Mouse (Mus musculus): Measurements from ENCODE around the gene Olfr1278.
"Not testable (repeated sequence)": the region's sequence is repeated elsewhere in the genome, so short reads cannot be mapped to it uniquely, and the experiment has no call there.

Olfr1278 gene

DNA sequence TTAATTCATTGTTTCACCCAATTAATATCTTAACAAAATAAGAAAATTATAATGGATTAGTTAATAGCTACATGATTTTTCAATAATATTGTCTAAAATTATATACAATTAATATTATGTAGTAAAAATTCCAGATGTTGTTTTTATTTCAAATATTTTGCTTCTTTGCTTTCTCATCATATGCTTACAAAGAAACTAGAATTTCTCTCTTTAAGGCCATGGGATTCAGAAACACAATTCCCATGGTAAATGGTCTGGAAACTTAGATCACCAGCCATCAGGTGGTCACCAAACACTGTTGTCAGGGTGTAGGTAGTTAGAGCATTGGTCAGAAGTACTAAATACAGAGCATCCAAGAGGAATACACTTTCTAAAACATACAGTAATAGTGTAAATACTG lies at the start of gene Olfr1278:
TSS of gene Olfr1278 (plus strand) at position 301 of the 400 bp plus-strand sequence.
- in situ Hi-C loops (cut with MboI; ENCODE audit: low sequenced_read_pairs) = no loop called here

DNA sequence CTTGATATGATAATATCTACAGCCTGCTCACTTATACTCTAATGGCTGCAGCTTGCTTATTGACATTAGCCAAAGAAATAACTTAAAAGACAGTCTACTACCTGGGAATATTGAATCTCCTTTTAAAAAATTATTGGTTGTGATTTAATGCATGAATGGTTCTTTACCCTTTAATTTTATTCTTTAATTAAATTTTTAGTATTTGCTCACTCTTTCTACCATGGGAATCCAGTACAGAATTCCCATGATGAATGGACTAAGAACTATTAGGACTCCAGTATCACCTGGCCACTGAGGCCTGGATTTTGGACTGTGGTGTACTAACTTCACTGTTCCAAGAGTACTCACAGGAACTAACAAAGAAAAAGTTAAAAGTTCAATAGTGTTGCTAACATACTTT lies 35.7 kb upstream of the Olfr1278 start, which contains the start of gene Olfr1276:
TSS of gene Olfr1276 (plus strand) at position 301 of the 400 bp plus-strand sequence.
- in situ Hi-C loops (cut with MboI; ENCODE audit: low sequenced_read_pairs) = no loop called here

DNA sequence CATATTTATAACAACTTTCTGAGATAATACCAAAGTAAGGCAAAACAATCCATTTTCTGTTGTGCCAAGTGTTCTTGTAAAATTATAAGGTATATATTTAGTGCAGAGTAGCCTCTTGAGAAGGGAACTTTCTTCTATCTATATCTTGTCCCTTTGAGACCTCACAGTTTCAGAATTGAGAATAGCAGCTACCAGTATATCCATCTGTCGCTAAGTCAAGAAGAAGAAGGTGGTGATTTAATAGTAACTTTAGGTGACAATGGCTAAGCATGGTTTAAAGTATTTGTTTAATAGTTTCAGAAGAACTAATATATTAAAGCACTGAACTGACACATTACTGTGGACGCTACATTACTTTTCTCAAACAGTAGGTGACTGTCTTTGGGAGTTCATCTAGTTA lies 15.9 kb upstream of the Olfr1278 start, which contains the start of gene Olfr1277:
TSS of gene Olfr1277 (minus strand) at position 101 of the 400 bp plus-strand sequence.
- in situ Hi-C loops (cut with MboI; ENCODE audit: low sequenced_read_pairs) = no loop called here

DNA sequence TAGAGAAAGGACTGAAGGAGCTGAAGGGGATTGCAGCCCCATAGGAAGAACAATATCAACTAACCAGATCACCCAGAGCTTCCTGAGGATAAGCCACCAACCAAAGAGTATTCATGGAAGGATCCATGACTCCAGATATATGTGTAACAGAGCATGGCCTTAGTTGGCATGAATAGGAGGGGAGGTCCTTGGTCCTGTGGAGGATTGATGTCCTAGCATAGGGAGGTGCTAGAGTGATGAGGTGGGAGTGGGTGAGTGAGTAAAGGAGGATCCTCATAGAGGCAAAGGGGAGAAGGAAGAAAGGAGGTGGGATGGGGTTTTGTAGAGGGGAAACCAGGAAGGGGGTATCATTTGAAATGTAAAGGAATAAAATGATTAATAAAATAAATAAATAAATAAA lies 8.6 kb downstream of the Olfr1278 start:
- in situ Hi-C loops (cut with MboI; ENCODE audit: low sequenced_read_pairs) = no loop called here

DNA sequence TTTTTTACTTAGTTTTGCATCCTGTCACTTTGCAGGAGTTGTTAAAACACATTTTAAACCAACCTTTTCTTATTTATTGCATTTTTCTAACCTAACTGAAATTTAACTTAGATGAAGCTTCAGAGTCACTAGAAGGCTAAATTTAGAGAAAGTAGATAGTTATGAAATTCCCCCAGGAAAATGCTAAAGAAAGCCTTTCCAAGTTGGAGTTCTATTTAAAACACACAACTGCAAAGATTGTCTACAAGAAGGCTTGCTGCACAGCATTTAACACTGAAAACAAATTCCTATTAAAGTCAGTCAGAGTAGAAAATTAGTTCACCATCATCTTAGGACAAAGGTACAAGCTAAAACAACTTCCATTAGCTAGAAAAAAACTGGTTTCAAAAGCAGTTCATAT lies 10.4 kb downstream of the Olfr1278 start, which contains the start of gene Olfr1279:
TSS of gene Olfr1279 (plus strand) at position 262 of the 400 bp plus-strand sequence.
- in situ Hi-C loops (cut with MboI; ENCODE audit: low sequenced_read_pairs) = no loop called here

DNA sequence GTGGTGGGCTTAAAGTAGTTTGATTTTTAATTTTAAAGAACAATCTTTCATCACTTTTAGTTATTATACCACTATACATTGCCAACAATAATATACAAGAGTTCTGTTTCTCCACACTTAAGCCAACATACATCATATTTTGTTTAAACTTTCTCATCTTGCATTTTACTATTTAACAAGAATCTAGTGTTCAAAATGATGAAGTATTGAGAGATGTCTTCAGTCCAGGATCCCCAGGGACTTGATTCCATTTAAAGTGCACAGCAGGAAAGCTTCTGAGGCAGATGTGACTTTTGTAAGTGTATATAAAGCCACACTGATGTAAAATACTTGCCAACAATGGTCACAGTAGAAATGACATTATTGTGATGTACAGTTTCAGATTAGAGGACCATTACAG lies 23.8 kb downstream of the Olfr1278 start, which contains the start of gene Olfr1280:
TSS of gene Olfr1280 (plus strand) at position 301 of the 400 bp plus-strand sequence.
- in situ Hi-C loops (cut with MboI; ENCODE audit: low sequenced_read_pairs) = no loop called here

DNA sequence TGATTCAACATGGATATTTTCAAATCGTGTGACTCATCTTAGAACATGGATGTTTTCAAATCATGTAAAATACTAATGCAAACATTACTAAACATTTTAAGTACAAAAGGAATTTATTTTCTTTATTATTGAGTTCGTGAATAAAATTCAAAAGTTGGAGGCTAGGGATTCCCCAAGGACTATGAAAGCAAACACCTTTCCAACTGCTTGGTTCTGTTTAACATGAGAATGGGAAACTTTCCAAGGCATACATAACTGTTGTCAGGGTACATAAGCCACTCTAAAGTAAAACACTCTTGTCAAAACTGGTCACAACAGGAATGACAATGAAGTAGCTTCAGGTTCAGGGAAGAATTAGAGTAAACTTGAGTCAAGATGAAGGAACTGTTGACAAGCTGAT lies 36.3 kb downstream of the Olfr1278 start, which contains the start of gene Olfr1281:
TSS of gene Olfr1281 (plus strand) at position 301 of the 400 bp plus-strand sequence.
- in situ Hi-C loops (cut with MboI; ENCODE audit: low sequenced_read_pairs) = no loop called here

DNA sequence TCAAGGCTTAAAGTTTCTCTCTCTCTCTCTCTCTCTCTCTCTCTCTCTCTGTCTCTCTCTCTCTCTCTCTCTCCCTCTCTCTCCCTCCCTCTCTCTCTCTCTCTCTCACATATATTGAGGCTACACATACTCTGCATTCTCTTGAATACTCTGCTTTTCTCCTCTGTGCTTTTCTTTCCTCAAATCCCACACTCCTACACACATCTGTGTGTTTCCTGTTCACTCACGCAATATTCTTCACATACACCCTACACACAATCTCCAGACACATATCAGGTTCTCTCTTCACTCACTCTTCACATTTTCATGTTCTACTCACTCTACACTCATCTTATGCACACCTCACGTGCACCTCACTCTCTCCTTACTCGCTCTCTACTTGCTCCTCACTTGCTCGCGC lies 43.8 kb downstream of the Olfr1278 start:
- in situ Hi-C loops (cut with MboI; ENCODE audit: low sequenced_read_pairs) = not testable (repeated sequence)

DNA sequence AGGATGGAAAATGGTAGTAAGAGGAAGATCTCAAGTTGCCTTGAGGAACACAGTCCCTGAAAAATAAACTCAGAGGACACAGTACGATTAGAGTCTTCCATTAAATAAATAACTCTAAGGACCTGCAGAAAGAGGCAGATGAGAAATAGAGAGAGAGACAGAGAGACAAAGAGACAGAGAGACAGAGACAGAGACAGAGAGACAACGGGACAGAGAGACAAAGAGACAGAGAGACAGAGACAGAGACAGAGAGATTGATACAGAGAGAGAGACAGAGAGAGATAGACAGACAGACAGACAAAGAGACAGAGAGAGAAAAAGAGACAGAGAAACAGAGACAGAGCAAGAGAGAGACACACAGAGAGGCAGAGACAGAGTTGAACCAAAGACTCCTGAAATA lies 46.0 kb downstream of the Olfr1278 start, which contains the start of gene Olfr1282:
TSS of gene Olfr1282 (minus strand) at position 101 of the 400 bp plus-strand sequence.
- in situ Hi-C loops (cut with MboI; ENCODE audit: low sequenced_read_pairs) = no loop called here

Data from CH12F3 (cell line).